Mouse (Mus musculus) effector memory CD4-positive, alpha-beta T cell, adult 7 months (primary cell): ENCODE results near the gene Mr1. TPM values are rescaled to one million over a fixed set of nuclear protein-coding genes. Genes with fewer than 3 reads are reported as not detected.

Experiments
- polyA plus RNA-seq: library from polyadenylated mRNA; unstranded; fragments of 100-300 nt; shearing (Covaris generic); gene quantifications from one replicate; pipeline ENCODE4 v1.2.1, GENCODE M21; 2017

Mr1 gene
- 8.8 TPM for polyA plus RNA-seq

DNA sequence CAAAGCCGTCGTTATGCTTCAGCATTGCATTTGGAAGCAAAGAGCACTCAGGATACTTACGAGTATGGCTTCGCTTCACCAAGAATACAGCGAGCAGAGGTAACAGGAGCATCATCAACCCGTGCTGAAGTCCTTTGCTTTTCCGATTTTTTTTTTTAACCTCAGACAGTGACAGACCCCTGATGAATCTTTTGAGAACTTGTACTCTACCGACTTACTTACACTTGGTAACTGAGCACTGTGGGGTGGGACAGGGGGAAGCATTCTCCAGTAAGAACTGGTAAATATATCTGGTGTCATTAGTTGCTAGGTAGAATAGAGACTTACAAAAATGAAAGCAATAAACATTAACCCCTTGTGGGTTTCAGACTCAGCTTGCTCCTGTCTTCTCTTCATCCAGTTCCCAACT is at the start of gene Mr1:
Mr1 (minus strand) TSS at position 243 of the 409 bp plus-strand sequence.

DNA sequence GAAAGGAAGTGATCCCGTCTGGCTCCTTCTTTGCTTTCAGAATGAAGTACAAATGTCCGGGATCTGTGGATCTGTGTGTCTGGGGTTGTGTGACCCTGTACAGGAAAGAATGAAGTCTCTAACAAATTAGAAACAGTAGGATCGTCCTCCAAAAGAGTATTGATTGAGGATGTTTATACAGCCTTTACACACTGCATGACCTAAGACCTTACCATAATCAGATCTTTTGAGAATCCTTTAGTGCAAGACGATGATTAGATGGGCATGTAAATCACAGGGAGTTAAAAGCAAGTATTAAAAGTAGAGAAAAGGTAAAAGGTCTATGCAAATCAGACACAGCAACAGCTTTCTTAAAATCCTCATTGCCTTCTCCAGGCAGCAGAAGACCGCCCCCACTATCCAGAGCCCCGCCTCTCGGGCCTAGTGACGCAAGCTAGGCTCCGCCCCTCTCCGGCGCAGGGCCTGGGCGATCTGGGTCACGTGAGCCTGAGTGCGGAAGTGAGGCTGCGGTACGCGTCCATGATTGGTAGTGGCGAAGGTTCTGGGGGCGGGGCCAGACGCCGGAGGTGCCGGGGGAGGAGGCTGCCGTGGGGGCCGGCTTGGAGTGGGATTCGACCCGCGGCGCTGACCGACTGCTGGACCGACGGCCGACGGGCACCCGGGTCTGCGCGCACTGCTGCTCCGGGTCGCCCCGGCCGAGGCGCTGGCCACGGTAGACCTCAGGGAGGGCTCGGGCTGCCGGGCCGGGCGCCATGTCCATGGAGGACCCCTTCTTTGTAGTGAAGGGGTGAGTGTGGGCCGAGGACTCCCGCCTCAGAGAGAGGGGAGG is 11.7 kb upstream of the Mr1 start, which contains the start of gene Stx6:
Stx6 (plus strand) TSS at position 575 of the 829 bp plus-strand sequence.

DNA sequence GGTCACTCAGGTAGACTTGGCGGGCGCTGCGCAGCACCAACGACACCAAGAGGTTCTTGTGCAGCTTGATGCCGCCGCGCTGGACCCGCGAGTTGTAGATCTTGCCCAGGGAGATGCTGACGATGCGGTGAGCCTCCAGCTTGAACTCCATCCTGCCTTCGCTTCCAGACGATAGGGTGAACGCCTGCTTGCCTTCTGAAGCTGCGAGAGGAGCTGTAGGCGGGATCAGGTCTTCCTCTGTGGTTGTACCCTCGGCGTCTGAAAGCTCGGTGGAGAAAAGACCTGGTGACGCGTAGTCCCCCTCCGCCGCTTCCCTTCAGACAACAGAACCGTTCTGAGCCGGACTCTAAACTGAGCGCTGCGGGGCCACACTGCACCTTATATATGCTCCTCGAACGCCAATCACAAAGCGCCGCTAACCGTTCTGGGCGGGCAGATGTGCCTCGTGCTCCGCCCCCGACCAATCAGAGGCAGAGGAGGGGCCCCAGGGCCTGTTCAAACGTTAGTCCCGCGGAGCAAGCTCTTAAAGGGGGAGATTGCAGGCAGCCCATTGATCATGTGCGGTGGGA is 47.2 kb downstream of the Mr1 start, which contains the start of gene Ier5:
Ier5 (minus strand) TSS at position 357 of the 569 bp plus-strand sequence.

Other genes with a start within 250 kb of the Mr1 start
- 571 TPM for gene Ier5, start 47.2 kb downstream of the Mr1 start, polyA plus RNA-seq
- gene Stx6, start 11.9 kb upstream of the Mr1 start, polyA plus RNA-seq: 125 TPM
- gene BC034090, start 97.6 kb upstream of the Mr1 start, polyA plus RNA-seq: 0.33 TPM